Mouse (Mus musculus) liver, postnatal 0 days (tissue): ENCODE measurements around the gene 1520401A03Rik. TPM values are rescaled to one million over a fixed set of nuclear protein-coding genes. Genes with fewer than 3 reads are reported as not detected.
"Not testable (repeated sequence)": the region's sequence is repeated elsewhere in the genome, so short reads cannot be mapped to it uniquely, and the experiment has no call there.

Source experiments
- ATAC-seq: fragments of 200-750 bp; cut with Nextera tagmentation; 2 replicates; pipeline ENCODE4 v1.8.0; 2017; ENCODE audit warnings: mild to moderate bottlenecking, moderate library complexity
- DNase-seq: peaks from one replicate; pipeline ENCODE4 v3.0.0-alpha.2; 2016
- H3K27ac ChIP-seq: fragments of 300-500 bp; sonication (generic); 2 replicates; pipeline ENCODE4 v1.5.1; 2014; ENCODE audit warnings: antibody characterized with exemption, moderate library complexity, mild to moderate bottlenecking, low read depth
- H3K27me3 ChIP-seq: fragments of 300-500 bp; sonication (generic); 2 replicates; pipeline ENCODE4 v1.6.1; 2014; ENCODE audit warnings: low read length, control low read depth, mixed read lengths; ENCODE audit not compliant: insufficient read depth
- H3K36me3 ChIP-seq: fragments of 300-500 bp; sonication (generic); replicated peaks from 2 replicates; pipeline ENCODE4 v1.6.1; 2014; ENCODE audit warnings: mild to moderate bottlenecking, control low read depth, low read length, moderate library complexity, mixed read lengths; ENCODE audit not compliant: insufficient read depth
- H3K4me1 ChIP-seq: fragments of 300-500 bp; sonication (generic); 2 replicates; pipeline ENCODE4 v1.6.1; 2014; ENCODE audit warnings: antibody characterized with exemption, mild to moderate bottlenecking, control low read depth; ENCODE audit not compliant: insufficient read depth
- H3K4me2 ChIP-seq: fragments of 300-500 bp; sonication (generic); 2 replicates; pipeline ENCODE4 v1.6.1; 2014; ENCODE audit warnings: low read depth, mild to moderate bottlenecking, low read length, moderate library complexity, mixed read lengths
- H3K4me3 ChIP-seq: fragments of 300-500 bp; sonication (generic); 2 replicates; pipeline ENCODE4 v1.5.1; 2014; ENCODE audit warnings: low read depth, low read length
- H3K9ac ChIP-seq: fragments of 300-500 bp; sonication (generic); replicated peaks from 2 replicates; pipeline ENCODE4 v1.6.1; 2014; ENCODE audit warnings: mild to moderate bottlenecking, moderate library complexity
- H3K9me3 ChIP-seq: fragments of 300-500 bp; sonication (generic); 2 replicates; pipeline ENCODE4 v1.6.1; 2016; ENCODE audit warnings: mild to moderate bottlenecking, control low read depth, low read length, mixed read lengths
- CTCF ChIP-seq: sonication (generic); IDR thresholded peaks from 2 replicates; pipeline ENCODE4 v1.5.1; 2016; ENCODE audit warnings: antibody characterized with exemption, low read depth
- EP300 ChIP-seq: IDR thresholded peaks from 2 replicates; pipeline ENCODE4 v1.6.1; 2016; ENCODE audit warnings: antibody characterized with exemption, low read depth, mild to moderate bottlenecking
- WGBS: fragments of 180-500 bp; shearing (Covaris S2); extraction: QIAGEN DNeasy Blood & Tissue Kit; methylation state at CpG from one replicate; pipeline ENCODE4 v1.1.7; 2014; ENCODE audit not compliant: insufficient replicate concordance; 5-methylcytosine and 5-hydroxymethylcytosine counted together
- polyA plus RNA-seq: library from polyadenylated mRNA; unstranded; fragments of >200 nt; fragmentation: Nextera tagmentation; extraction: Ambion mirVana; gene quantifications from 2 replicates; pipeline ENCODE4 v1.2.1, GENCODE M21; 2015

1520401A03Rik gene
- polyA plus RNA-seq, result not detected in 2 replicates

DNA sequence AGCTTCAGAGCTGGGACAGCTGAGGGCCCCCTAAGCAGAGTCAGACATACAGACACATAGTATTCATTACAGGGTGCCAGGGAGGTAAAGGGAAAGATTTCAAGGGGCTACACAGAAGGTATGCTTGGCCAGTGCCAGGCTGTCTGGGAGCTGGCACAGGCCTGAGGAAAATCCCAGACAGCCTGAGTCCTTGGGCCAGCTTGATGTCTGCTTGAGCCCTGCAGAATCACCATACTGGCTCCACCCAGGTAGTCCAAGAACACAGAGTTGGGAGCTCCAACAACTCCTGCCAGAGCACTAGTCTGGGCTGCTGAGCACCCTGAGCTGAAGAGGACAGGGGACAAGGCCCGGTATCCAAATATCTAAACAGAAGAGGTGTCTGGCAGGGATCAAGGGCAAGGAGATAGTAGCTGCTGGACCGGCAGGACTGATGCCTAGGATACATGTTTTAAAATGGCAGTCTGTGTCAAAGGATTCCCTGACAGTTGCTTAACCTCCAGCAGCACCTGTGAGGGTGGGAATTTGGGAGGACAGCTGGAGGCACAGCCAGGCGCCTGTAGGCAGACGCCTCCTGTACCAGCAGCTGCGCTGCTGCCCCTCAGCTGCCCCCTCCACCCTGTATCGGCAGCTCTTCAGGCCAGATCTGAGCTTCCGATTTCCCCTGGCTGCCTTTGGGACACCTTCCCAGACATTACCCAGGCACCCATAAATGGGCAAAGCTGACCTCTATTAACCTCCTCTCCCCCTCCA is at the start of gene 1520401A03Rik:
1520401A03Rik (minus strand) TSS at position 408 of the 750 bp plus-strand sequence.
- 77% methylated on average over 7 of the region's 7 CpGs for WGBS
- ATAC-seq, result no peak
- Histone ChIP-seq H3K9me3 (no peaks in the 10 kb centered on the region), H3K4me3 (no peak within 1 kb of the TSS), H3K27ac (no peak within 1 kb of the TSS), H3K4me1 (peaks cover 22% of the 10 kb centered on the region), H3K9ac (no peak within 1 kb of the TSS), H3K36me3 (no peaks in the 10 kb centered on the region), H3K27me3 (0 out of 2 replicates have a peak, but pooled peaks cover 3% of the 10 kb centered on the region), H3K4me2 (no peak within 1 kb of the TSS)
- TF ChIP-seq CTCF (no peak), EP300 (no peak)
- DNase-seq, result no peak

DNA sequence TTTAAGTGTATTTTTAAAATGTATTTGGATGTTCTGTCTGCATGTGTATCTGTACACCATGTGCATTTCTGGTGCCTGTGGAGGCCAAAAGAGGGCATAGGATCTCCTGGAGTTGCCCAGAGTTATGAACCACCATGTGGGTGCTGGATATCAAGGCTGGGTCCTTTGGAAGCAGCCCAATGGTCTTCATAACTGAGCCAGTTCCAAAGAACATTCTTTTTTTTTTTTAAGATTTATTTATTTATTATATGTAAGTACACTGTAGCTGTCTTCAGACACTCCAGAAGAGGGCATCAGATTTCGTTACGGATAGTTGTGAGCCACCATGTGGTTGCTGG is 49.6 kb upstream of the 1520401A03Rik start:
- DNase-seq, H3K27me3 ChIP-seq, H3K9me3 ChIP-seq, H3K36me3 ChIP-seq, H3K4me2 ChIP-seq, ATAC-seq, H3K9ac ChIP-seq, H3K27ac ChIP-seq, H3K4me3 ChIP-seq, H3K4me1 ChIP-seq: not testable (repeated sequence)
- 65% methylated on average over 2 of the region's 2 CpGs for WGBS

DNA sequence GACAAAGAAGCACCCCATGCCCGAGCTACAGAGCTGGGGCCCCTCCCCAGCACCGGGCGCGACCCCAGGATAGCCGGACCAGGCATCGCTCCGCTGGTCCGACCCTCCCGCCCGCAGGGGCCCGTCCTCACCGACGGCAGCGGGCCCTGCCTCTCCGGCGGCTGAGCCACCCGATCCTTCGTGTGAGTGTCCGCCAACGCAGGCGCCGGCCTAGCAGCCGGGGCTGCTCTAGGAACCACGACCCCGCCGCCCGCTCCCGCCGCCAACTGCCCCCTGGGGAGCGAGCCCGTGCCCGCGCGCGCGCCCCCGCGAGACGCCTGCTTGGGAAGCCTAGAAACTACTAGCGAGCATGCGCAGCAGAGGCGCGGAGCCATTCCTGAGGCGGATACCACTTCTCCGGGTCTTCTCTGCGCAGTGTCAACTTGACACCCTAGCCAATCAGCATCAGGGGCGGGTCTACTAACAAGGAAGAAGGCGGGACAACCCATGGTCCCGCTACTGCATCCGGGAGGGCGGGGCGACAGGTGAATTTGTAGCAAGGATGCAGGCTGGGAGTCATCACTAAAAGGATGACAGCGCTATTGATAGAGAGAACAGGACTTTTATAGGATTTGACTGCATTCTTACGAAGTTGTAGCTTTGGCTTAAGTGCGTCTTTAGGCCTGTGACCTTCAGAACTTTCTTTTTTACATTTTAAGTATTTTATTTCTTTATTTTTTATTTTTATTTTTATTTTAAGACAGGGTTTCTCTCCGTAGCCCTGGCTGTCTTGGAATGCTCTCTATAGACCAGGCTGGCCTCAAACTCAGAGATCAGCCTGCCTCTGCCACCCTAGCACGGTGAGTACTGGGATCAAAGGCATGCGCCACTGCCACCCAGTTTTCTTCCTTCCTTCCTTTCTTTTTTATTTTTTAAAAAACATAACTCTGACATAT is 49.0 kb upstream of the 1520401A03Rik start, which contains the start of gene Flywch1:
Flywch1 (minus strand) TSS at position 319 of the 935 bp plus-strand sequence.
- Histone ChIP-seq H3K36me3 (no peaks in the 10 kb centered on the region), H3K27ac (peak within 1 kb of the TSS; percentile 82), H3K4me1 (peaks cover 8% of the 10 kb centered on the region), H3K9me3 (no peaks in the 10 kb centered on the region), H3K4me3 (peak within 1 kb of the TSS; percentile 89), H3K27me3 (no peaks in the 10 kb centered on the region), H3K9ac (peak within 1 kb of the TSS; percentile 97), H3K4me2 (peak within 1 kb of the TSS; percentile 97)
- TF ChIP-seq CTCF (no peak), EP300 (peak; percentile 68; the same call in 1 of the 2 replicates)
- DNase-seq (peak; percentile 95), ATAC-seq (peak; percentile 99)
- WGBS, result 4% methylated on average over 55 of the region's 58 CpGs

DNA sequence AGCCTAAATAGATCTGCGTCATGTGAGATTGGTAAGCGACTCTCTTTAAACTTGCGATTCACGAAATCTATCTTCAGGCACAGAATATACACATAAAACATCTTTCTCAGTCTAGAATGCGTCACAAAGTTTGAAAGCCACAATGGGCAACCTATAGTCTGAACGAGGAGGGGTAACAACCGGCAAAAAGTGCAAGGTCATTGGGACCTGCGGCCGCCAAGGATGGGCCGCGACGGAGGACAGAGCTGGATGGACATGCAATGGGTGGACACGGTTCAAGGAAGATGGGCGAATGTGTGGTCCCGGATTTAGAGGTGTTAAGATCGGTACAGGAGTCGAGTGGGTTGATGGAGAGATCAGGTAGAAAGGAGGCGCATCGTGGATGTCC is 48.3 kb upstream of the 1520401A03Rik start:
- H3K9ac ChIP-seq, result peak overlapping the region; percentile 97
- H3K4me3 ChIP-seq, result peak overlapping the region; percentile 89
- peaks cover 8% of the 10 kb centered on the region for H3K4me1 ChIP-seq
- ATAC-seq (peak; percentile 26), DNase-seq (no peak)
- no peaks in the 10 kb centered on the region for H3K36me3 ChIP-seq
- H3K27ac ChIP-seq, result peak overlapping the region; percentile 82
- H3K4me2 ChIP-seq, result peak overlapping the region; percentile 97
- no peak for TF ChIP-seq CTCF
- TF ChIP-seq EP300, result no peak
- no peaks in the 10 kb centered on the region for H3K27me3 ChIP-seq
- WGBS, result 2% methylated on average over 19 of the region's 19 CpGs
- H3K9me3 ChIP-seq, result no peaks in the 10 kb centered on the region

DNA sequence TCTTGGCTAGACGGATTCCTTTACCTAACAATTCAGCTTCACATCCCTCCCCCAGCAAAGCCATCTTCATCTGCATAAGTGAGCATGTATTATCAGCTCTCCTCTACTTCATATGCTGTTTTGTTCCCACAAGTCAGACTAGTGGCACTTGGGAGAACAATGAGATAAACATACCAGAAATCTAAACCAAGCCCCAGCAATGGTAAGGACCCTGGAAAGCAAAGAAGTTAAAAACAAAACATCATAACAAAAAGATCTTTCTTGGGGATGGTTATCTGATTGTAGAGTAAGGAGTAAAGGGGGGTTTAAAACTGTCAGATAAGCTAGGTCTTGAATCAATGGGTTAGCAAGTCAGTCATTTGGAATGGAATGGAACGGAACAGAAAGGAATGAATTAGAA is 47.9 kb upstream of the 1520401A03Rik start:
- H3K4me1 ChIP-seq, result peaks cover 8% of the 10 kb centered on the region
- H3K4me2 ChIP-seq, result peak overlapping the region; percentile 97
- no peaks in the 10 kb centered on the region for H3K9me3 ChIP-seq
- H3K27ac ChIP-seq, result no peak overlapping the region
- DNase-seq (no peak), ATAC-seq (no peak)
- H3K4me3 ChIP-seq, result peak overlapping the region; percentile 89
- peak overlapping the region; percentile 97 for H3K9ac ChIP-seq
- no peaks in the 10 kb centered on the region for H3K27me3 ChIP-seq
- H3K36me3 ChIP-seq, result no peaks in the 10 kb centered on the region
- WGBS, result 35% methylated on average over 2 of the region's 2 CpGs
- TF ChIP-seq CTCF (no peak), EP300 (no peak)

DNA sequence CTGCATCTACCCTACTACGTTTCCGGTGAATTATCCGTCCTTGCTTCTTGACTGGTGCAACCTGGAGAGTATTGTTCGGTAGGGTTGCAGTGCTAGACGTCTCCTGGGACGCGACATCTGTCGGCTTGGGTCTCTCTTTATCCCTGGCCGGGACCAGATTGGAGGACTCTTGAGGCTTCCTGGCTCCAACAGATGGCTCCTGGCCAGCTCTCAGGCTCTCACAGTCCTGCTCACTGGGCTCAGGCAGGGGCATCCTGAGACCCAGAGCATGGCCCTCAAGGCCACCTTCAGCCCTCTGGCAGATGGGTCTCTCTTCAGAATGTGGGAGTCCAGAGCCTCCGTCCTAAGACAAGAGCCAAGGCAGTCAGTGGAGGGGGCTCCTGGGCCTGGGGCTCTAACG is 40.4 kb upstream of the 1520401A03Rik start:
- Histone ChIP-seq H3K36me3 (0 out of 2 replicates have a peak, but pooled peaks cover 5% of the 10 kb centered on the region), H3K4me1 (no peaks in the 10 kb centered on the region), H3K9ac (no peak overlapping the region), H3K4me2 (no peak overlapping the region), H3K27me3 (no peaks in the 10 kb centered on the region), H3K4me3 (no peak overlapping the region), H3K27ac (no peak overlapping the region), H3K9me3 (no peaks in the 10 kb centered on the region)
- ATAC-seq (no peak), DNase-seq (no peak)
- WGBS, result 85% methylated on average over 11 of the region's 11 CpGs
- TF ChIP-seq CTCF (no peak), EP300 (no peak)
